Mouse (Mus musculus) lung, postnatal 0 days (tissue): ENCODE measurements at regions not wholly inside any gene's neighbourhood (a gene's known extent, or its start where the extent isn't known, plus 50 kb on each side); places are given as distances from the start of the nearest gene placed in this dataset.

Experiments used
- ATAC-seq: fragments of 200-750 bp; cut with Nextera tagmentation; 2 replicates; pipeline ENCODE4 v1.8.0; 2017; ENCODE audit warnings: moderate library complexity
- DNase-seq: peaks from one replicate; pipeline ENCODE4 v3.0.0-alpha.2; 2016; ENCODE audit warnings: low spot score
- H3K27ac ChIP-seq: fragments of 300-500 bp; sonication (generic); 2 replicates; pipeline ENCODE4 v1.5.1; 2014; ENCODE audit warnings: antibody characterized with exemption, mild to moderate bottlenecking, low read length, mixed read lengths
- H3K27me3 ChIP-seq: fragments of 300-500 bp; sonication (generic); replicated peaks from 2 replicates; pipeline ENCODE4 v1.6.1; 2014; ENCODE audit warnings: low read length, mixed read lengths; ENCODE audit not compliant: insufficient read depth
- H3K36me3 ChIP-seq: fragments of 300-500 bp; sonication (generic); 2 replicates; pipeline ENCODE4 v1.6.1; 2014; ENCODE audit warnings: low read length, mixed read lengths; ENCODE audit not compliant: insufficient read depth
- H3K4me1 ChIP-seq: fragments of 300-500 bp; sonication (generic); 2 replicates; pipeline ENCODE4 v1.6.1; 2014; ENCODE audit warnings: antibody characterized with exemption, low read depth, low read length, mixed read lengths; ENCODE audit not compliant: insufficient read depth
- H3K4me2 ChIP-seq: fragments of 300-500 bp; sonication (generic); replicated peaks from 2 replicates; pipeline ENCODE4 v1.6.1; 2014; ENCODE audit warnings: low read depth, mild to moderate bottlenecking, low read length, moderate library complexity, mixed read lengths
- H3K4me3 ChIP-seq: fragments of 300-500 bp; sonication (generic); 2 replicates; pipeline ENCODE4 v1.5.1; 2014; ENCODE audit warnings: low read depth, low read length
- H3K9ac ChIP-seq: fragments of 300-500 bp; sonication (generic); replicated peaks from 2 replicates; pipeline ENCODE4 v1.6.1; 2014; ENCODE audit warnings: low read depth, mild to moderate bottlenecking
- H3K9me3 ChIP-seq: fragments of 300-500 bp; sonication (generic); 2 replicates; pipeline ENCODE4 v1.6.1; 2016; ENCODE audit warnings: low read length, mixed read lengths
- CTCF ChIP-seq: IDR thresholded peaks from 2 replicates; pipeline ENCODE4 v1.5.1; 2016; ENCODE audit warnings: antibody characterized with exemption, mild to moderate bottlenecking
- EP300 ChIP-seq: IDR thresholded peaks from 2 replicates; pipeline ENCODE4 v1.6.1; 2016; ENCODE audit warnings: antibody characterized with exemption, mild to moderate bottlenecking, control low read depth
- WGBS: fragments of 180-500 bp; shearing (Covaris S2); extraction: QIAGEN DNeasy Blood & Tissue Kit; methylation state at CpG from one replicate; pipeline ENCODE4 v1.1.7; 2014; 5-methylcytosine and 5-hydroxymethylcytosine counted together

GRCm38 (mm10) chr16:39230439-39230838 is 338.0 kb downstream of the Igsf11 start:
- DNase-seq (no peak), ATAC-seq (no peak)
- Histone ChIP-seq H3K4me1 (no peaks in the 10 kb centered on the region), H3K4me3 (no peak overlapping the region), H3K9me3 (no peaks in the 10 kb centered on the region), H3K36me3 (no peaks in the 10 kb centered on the region), H3K4me2 (no peak overlapping the region), H3K9ac (no peak overlapping the region), H3K27ac (no peak overlapping the region), H3K27me3 (no peaks in the 10 kb centered on the region)
- 21% methylated on average over 3 of the region's 3 CpGs for whole genome bisulfite sequencing
- TF ChIP-seq EP300 (no peak), CTCF (no peak)

GRCm38 (mm10) chr16:39234290-39234689 is 341.8 kb downstream of the Igsf11 start:
- Histone ChIP-seq H3K27me3 (no peaks in the 10 kb centered on the region), H3K4me1 (no peaks in the 10 kb centered on the region), H3K27ac (no peak overlapping the region), H3K9me3 (no peaks in the 10 kb centered on the region), H3K4me3 (no peak overlapping the region), H3K36me3 (no peaks in the 10 kb centered on the region), H3K9ac (no peak overlapping the region), H3K4me2 (no peak overlapping the region)
- 45% methylated on average over 2 of the region's 2 CpGs for WGBS
- TF ChIP-seq CTCF: no peak
- TF ChIP-seq EP300: no peak
- DNase-seq: no peak
- ATAC-seq: no peak

- ATAC-seq (no peak), DNase-seq (no peak)
- no peak overlapping the region for H3K27ac ChIP-seq
- no peaks in the 10 kb centered on the region for H3K27me3 ChIP-seq
- TF ChIP-seq EP300 (no peak), CTCF (no peak)
- H3K4me3 ChIP-seq: no peak overlapping the region
- no peaks in the 10 kb centered on the region for H3K9me3 ChIP-seq
- WGBS: 91% methylated on average over 2 of the region's 2 CpGs
- no peaks in the 10 kb centered on the region for H3K36me3 ChIP-seq
- H3K9ac ChIP-seq: no peak overlapping the region
- no peak overlapping the region for H3K4me2 ChIP-seq
- H3K4me1 ChIP-seq: no peaks in the 10 kb centered on the region
Observed at GRCm38 (mm10) chr16:39273490-39273889, 381.0 kb downstream of the Igsf11 start.

- no peaks in the 10 kb centered on the region for H3K36me3 ChIP-seq
- 38% methylated on average over 2 of the region's 2 CpGs for WGBS
- TF ChIP-seq CTCF (no peak), EP300 (no peak)
Observed at GRCm38 (mm10) chr16:39284484-39284883, 392.0 kb downstream of the Igsf11 start.

GRCm38 (mm10) chr16:39285028-39285744 is 392.7 kb downstream of the Igsf11 start:
- DNase-seq: no peak
- Histone ChIP-seq H3K4me3 (no peak overlapping the region), H3K4me1 (no peaks in the 10 kb centered on the region), H3K4me2 (no peak overlapping the region), H3K27me3 (no peaks in the 10 kb centered on the region), H3K9ac (no peak overlapping the region), H3K36me3 (no peaks in the 10 kb centered on the region), H3K9me3 (no peaks in the 10 kb centered on the region), H3K27ac (no peak overlapping the region)
- no peak for ATAC-seq
- no peak for TF ChIP-seq EP300
- TF ChIP-seq CTCF: no peak
- 92% methylated on average over 3 of the region's 3 CpGs for WGBS

More at GRCm38 (mm10) chr16:39284484-39284883, 392.0 kb downstream of the Igsf11 start:
- Histone ChIP-seq H3K4me1 (no peaks in the 10 kb centered on the region), H3K9me3 (no peaks in the 10 kb centered on the region), H3K27me3 (no peaks in the 10 kb centered on the region), H3K9ac (no peak overlapping the region), H3K27ac (no peak overlapping the region), H3K4me3 (no peak overlapping the region), H3K4me2 (no peak overlapping the region)
- no peak for DNase-seq
- no peak for ATAC-seq

- Histone ChIP-seq H3K36me3 (no peaks in the 10 kb centered on the region), H3K4me1 (no peaks in the 10 kb centered on the region), H3K4me2 (no peak overlapping the region), H3K27ac (no peak overlapping the region), H3K9ac (no peak overlapping the region), H3K27me3 (no peaks in the 10 kb centered on the region), H3K4me3 (no peak overlapping the region), H3K9me3 (no peaks in the 10 kb centered on the region)
- TF ChIP-seq EP300: no peak
- no peak for TF ChIP-seq CTCF
- DNase-seq: no peak
- WGBS: 73% methylated on average over 8 of the region's 8 CpGs
- no peak for ATAC-seq
Observed at GRCm38 (mm10) chr16:39286797-39287565, 394.5 kb downstream of the Igsf11 start.
